Mouse (Mus musculus): Measurements from ENCODE around the gene Rbm4b. TPM values are rescaled to one million over a fixed set of nuclear protein-coding genes. Genes with fewer than 3 reads are reported as not detected.
"Not testable (repeated sequence)": the region's sequence is repeated elsewhere in the genome, so short reads cannot be mapped to it uniquely, and the experiment has no call there.

The Rbm4b gene
- polyA plus RNA-seq, 1 experiment from 2014 or later = 164 TPM

DNA sequence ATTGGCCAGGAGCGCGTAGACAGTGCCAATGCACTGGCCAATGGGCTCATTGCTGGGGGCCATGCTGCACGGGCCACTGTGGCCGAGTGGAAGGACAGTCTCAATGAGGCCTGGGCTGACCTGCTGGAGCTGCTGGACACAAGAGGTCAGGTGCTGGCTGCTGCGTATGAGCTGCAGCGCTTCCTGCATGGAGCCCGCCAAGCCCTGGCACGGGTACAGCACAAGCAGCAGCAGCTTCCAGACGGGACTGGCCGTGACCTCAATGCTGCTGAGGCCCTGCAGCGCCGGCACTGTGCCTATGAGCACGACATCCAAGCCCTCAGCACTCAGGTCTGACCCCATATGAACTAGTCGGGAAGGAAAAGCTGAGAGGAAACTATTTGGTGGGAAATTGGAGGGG lies 9.7 kb upstream of the Rbm4b start:
- Histone ChIP-seq H3K27me3 (no peaks in the 10 kb centered on the region), H3K9ac (no peak overlapping the region), H3K9me3 (no peaks in the 10 kb centered on the region), H3K36me3 (peaks cover 94% of the 10 kb centered on the region), H3K27ac (replicated peaks) (no peak overlapping the region), H3K4me3 (no peak overlapping the region), H3K4me2 (no peak overlapping the region), H3K4me1 (replicated peaks) (no peaks in the 10 kb centered on the region)
- no peak for ATAC-seq (ENCODE audit: low read depth)
- 86% methylated on average over 14 of the region's 14 CpGs for WGBS

DNA sequence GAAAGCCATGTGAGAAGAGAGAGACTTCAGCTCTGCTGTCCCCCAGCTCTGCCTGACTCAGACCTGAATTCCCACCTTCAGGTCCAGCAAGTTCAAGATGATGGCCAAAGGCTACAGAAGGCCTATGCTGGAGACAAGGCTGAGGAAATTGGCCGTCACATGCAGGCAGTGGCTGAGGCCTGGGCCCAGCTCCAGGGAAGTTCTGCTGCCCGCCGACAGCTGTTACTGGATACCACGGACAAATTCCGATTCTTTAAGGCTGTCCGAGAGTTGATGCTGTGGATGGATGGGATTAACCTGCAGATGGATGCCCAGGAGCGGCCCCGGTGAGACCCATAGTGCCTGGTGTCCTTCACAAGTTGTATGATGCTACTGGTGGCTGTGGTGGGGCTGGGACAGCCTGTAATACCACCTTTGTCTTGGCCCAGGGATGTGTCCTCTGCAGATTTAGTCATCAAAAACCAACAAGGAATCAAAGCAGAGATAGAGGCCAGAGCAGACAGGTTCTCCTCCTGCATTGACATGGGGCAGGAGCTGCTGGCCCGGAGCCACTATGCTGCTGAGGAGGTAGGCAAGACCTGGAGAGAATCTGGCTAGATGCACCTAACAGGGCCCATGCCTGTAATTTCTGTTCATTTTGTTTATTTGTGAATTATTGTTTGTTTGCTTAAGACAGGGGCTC lies 8.5 kb upstream of the Rbm4b start:
- H3K4me1 ChIP-seq (replicated peaks) = no peaks in the 10 kb centered on the region
- no peak overlapping the region for H3K4me3 ChIP-seq
- WGBS = 90% methylated on average over 9 of the region's 9 CpGs
- ATAC-seq (ENCODE audit: low read depth) = no peak
- H3K27ac ChIP-seq (replicated peaks) = no peak overlapping the region
- H3K27me3 ChIP-seq = no peaks in the 10 kb centered on the region
- peaks cover 94% of the 10 kb centered on the region for H3K36me3 ChIP-seq
- no peak overlapping the region for H3K4me2 ChIP-seq
- no peaks in the 10 kb centered on the region for H3K9me3 ChIP-seq
- H3K9ac ChIP-seq = no peak overlapping the region

DNA sequence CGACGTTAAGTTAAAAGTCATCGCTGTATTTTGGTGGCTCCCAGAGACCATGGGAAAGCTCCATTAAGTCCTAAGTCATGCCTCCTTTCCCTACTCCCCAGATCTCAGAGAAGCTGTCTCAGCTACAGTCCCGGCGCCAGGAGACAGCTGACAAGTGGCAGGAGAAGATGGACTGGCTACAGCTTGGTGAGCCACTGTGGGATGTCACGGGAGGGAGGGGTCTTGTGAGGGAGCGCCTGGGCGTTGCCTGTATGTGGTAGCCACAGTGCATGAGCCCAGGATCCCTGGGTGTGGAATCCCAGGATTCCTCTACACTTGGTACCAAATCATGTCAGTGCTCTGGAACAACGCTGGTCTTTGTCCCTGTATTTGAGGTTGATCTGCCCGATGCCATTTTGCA lies 7.8 kb upstream of the Rbm4b start:
- no peak overlapping the region for H3K27ac ChIP-seq (replicated peaks)
- no peak overlapping the region; the same call in 1 of the 2 replicates for H3K9ac ChIP-seq
- H3K9me3 ChIP-seq = no peaks in the 10 kb centered on the region
- H3K36me3 ChIP-seq = peaks cover 93% of the 10 kb centered on the region
- H3K4me1 ChIP-seq (replicated peaks) = no peaks in the 10 kb centered on the region
- 82% methylated on average over 10 of the region's 10 CpGs for WGBS
- no peak overlapping the region for H3K4me2 ChIP-seq
- H3K4me3 ChIP-seq = no peak overlapping the region
- H3K27me3 ChIP-seq = no peaks in the 10 kb centered on the region
- no peak for ATAC-seq (ENCODE audit: low read depth)

DNA sequence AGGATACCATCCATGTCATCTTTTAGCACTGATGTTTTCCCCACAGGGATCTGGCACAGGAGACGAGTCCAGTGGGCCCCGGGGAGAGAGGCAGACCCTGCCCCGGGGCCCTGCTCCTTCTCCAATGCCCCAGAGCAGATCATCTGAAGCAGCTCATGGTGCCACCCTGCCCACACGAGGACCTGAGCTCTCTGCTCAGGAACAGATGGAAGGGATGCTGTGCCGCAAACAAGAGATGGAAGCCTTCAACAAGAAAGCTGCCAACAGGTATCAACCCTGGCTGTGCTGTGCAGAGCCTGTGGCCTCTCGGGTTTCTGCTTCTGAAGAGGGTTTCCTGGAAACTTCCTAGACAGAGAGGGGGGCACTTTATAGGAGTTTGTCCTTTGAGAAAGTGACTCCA lies 6.3 kb upstream of the Rbm4b start:
- 84% methylated on average over 6 of the region's 6 CpGs for WGBS
- no peaks in the 10 kb centered on the region; the same call in 1 of the 2 replicates for H3K4me1 ChIP-seq (replicated peaks)
- H3K9ac ChIP-seq = no peak overlapping the region
- peaks cover 81% of the 10 kb centered on the region for H3K36me3 ChIP-seq
- ATAC-seq (ENCODE audit: low read depth) = no peak
- no peaks in the 10 kb centered on the region for H3K9me3 ChIP-seq
- H3K4me2 ChIP-seq = no peak overlapping the region
- H3K27ac ChIP-seq (replicated peaks) = no peak overlapping the region
- H3K27me3 ChIP-seq = no peaks in the 10 kb centered on the region
- H3K4me3 ChIP-seq = no peak overlapping the region

DNA sequence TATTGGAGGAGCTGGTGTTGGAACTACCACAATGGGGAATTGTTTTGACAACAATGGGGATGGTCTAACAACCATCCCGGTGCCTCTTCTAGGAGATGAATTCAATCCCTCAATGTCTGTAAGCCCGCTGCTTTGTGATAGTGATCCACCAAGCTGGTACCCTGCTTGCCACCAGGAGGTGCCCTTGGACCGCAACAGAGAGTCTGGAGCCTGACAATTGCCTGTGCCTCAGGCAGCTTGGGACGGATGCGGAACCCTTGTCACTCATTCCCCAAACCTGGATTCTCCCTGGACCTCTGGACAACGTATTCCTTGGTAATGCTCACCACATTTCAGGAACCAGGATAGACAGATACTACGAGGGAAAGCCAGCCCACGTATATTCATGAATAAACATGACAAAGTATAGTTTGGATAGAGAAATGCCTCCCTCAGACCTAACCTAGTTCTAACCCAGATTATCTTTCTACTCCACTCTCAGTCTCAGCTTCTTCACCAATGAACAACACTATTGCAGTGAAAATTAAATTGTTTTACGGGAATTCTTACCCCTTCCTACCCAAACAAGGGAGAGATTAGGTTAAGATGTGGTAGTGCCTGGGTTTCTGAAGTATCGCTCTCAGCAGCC lies 618 bp upstream of the Rbm4b start:
- Histone ChIP-seq H3K9ac (peak overlapping the region; percentile 87), H3K27ac (replicated peaks) (peak overlapping the region; percentile 98), H3K36me3 (peaks cover 33% of the 10 kb centered on the region), H3K9me3 (no peaks in the 10 kb centered on the region), H3K4me2 (peak overlapping the region; percentile 98), H3K27me3 (no peaks in the 10 kb centered on the region), H3K4me3 (peak overlapping the region; percentile 56), H3K4me1 (replicated peaks) (peaks cover 32% of the 10 kb centered on the region)
- WGBS = under 1% methylated on average over 10 of the region's 10 CpGs
- ATAC-seq (ENCODE audit: low read depth) = peak; percentile 86

DNA sequence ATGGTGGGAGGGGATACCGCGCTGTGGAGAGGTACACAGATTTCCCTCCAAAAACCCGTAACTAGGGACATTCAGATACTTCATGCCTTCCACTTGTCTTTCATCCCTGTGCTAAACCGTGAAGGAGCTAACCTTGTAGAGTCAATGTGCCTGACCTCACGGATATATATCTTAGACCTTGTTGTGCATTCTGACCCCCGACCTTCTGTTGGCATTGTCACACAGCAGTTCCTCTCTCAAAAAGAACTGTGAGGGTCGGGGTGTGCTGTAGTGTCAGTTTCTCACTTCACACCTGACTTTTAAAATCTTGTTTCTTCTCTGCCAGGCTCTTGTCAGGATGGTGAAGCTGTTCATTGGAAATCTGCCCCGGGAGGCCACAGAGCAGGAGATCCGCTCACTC lies 624 bp downstream of the Rbm4b start:
- H3K4me2 ChIP-seq = peak overlapping the region; percentile 98
- H3K9ac ChIP-seq = peak overlapping the region; percentile 87
- peak overlapping the region; percentile 98 for H3K27ac ChIP-seq (replicated peaks)
- H3K4me1 ChIP-seq (replicated peaks) = peaks cover 44% of the 10 kb centered on the region
- H3K9me3 ChIP-seq = no peaks in the 10 kb centered on the region
- H3K4me3 ChIP-seq = peak overlapping the region; percentile 56
- no peak for ATAC-seq (ENCODE audit: low read depth)
- H3K36me3 ChIP-seq = peaks cover 33% of the 10 kb centered on the region
- WGBS = 3% methylated on average over 9 of the region's 9 CpGs
- H3K27me3 ChIP-seq = no peaks in the 10 kb centered on the region

DNA sequence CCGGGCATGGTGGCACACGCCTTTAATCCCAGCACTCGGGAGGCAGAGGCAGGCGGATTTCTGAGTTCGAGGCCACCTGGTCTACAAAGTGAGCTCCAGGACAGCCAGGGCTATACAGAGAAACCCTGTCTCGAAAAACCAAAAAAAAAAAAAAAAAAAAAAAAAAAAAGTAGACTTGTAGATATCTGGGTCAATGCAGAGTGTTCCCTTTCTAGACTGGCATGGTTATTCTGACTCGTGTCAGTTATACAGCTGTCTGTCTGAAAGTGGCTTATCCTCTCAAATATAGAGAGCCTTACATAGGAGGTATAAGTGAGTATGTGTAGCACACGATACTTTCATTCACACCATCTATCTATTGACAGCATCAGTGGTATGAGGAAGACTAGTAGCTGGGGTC lies 4.2 kb downstream of the Rbm4b start:
- H3K4me1 ChIP-seq (replicated peaks) = peaks cover 76% of the 10 kb centered on the region

DNA sequence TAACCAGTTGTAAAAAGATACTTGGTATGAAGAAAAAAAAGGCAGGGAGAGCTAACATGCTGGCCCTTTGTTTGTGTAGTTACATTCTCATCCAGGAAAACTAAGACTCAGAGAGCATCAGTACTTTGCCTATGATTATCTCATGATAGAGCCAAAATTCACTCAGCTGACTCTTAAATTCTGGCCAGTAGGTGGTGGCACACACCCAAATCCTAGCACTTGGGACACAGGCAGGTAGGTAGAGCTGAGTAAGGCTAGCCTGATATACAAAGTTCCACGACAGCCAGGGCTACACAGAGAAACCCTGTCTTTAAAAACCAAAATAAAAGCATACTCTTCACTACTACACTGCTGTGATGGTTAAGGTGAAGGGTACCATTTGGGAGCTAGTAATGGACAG lies 6.6 kb downstream of the Rbm4b start:
- no peak overlapping the region for H3K27ac ChIP-seq (replicated peaks)
- H3K4me1 ChIP-seq (replicated peaks) = peaks cover 71% of the 10 kb centered on the region
- H3K9me3 ChIP-seq = no peaks in the 10 kb centered on the region
- no peaks in the 10 kb centered on the region for H3K27me3 ChIP-seq
- H3K9ac ChIP-seq = no peak overlapping the region
- no peak overlapping the region for H3K4me3 ChIP-seq
- WGBS = 65% methylated on average over 1 of the region's 1 CpGs
- ATAC-seq (ENCODE audit: low read depth) = no peak
- H3K36me3 ChIP-seq = peaks cover 78% of the 10 kb centered on the region
- peak overlapping the region; percentile 5; the same call in 1 of the 2 replicates for H3K4me2 ChIP-seq

More for the DNA sequence above, 4.2 kb downstream of the Rbm4b start:
- H3K9ac ChIP-seq = 0 out of 2 replicates have a peak overlapping the region, but pooled peaks have one; percentile 6
- H3K9me3 ChIP-seq; H3K27me3 ChIP-seq; H3K27ac ChIP-seq (replicated peaks); ATAC-seq (ENCODE audit: low read depth): not testable (repeated sequence)
- peaks cover 56% of the 10 kb centered on the region for H3K36me3 ChIP-seq
- WGBS = 95% methylated on average over 8 of the region's 8 CpGs
- H3K4me3 ChIP-seq = peak overlapping the region; percentile 0; the same call in 1 of the 2 replicates
- H3K4me2 ChIP-seq = peak overlapping the region; percentile 98

DNA sequence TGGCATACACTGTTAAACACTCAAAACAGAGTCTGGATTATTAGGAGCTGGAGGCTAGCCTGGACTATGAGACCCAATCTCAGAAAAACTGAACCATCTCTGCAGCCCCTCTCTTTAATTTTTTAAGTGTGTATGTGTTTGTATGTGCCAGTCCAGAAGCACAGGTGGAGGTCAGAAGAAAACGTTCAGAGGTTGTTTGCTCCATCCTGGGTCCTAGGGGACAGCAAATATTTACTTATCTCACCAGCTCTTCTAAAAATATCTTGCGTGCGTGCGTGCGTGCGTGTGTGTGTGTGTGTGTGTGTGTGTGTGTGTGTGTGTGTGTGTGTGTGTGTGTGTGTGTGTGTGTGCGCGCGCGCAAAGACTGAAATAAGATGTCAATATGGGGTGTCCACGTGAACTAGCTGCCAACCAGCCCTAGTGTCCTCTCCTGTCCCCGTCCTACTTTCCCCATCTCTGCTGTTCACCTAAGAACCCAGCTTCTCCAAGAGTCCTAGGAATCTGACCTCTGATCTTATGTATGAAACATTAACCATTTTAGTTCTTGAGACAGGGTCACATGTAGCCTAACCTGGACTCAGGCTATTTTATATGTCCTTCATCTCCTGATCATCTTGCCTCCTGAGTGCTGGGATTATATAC lies 11.3 kb downstream of the Rbm4b start:
- Histone ChIP-seq H3K9ac (no peak overlapping the region), H3K9me3 (no peaks in the 10 kb centered on the region), H3K27me3 (no peaks in the 10 kb centered on the region), H3K4me1 (replicated peaks) (peaks cover 25% of the 10 kb centered on the region), H3K4me3 (no peak overlapping the region), H3K4me2 (no peak overlapping the region), H3K27ac (replicated peaks) (no peak overlapping the region), H3K36me3 (peaks cover 89% of the 10 kb centered on the region)
- ATAC-seq (ENCODE audit: low read depth) = no peak
- 95% methylated on average over 12 of the region's 12 CpGs for WGBS

DNA sequence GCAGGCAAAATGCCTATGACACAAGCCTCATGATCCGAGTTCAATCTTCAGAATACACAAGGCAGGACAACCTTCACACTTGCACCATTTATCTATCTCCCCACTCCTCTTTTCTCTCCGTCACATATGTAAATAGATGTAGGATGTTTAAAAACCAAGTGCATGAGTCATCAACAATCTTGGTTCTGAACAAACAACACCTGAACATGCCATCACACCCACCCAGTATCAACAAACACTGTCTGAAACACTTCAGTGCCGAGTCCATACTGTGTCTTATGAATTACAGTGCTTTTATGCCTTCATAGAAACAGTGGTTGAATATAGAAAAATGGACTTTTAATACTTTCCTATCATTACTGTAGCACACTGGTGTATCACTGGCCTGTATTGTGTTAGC lies 16.5 kb downstream of the Rbm4b start:
- Histone ChIP-seq H3K9ac (no peak overlapping the region), H3K27me3 (no peaks in the 10 kb centered on the region), H3K36me3 (peaks cover 81% of the 10 kb centered on the region), H3K27ac (replicated peaks) (no peak overlapping the region), H3K4me1 (replicated peaks) (no peaks in the 10 kb centered on the region), H3K9me3 (no peaks in the 10 kb centered on the region), H3K4me3 (no peak overlapping the region), H3K4me2 (no peak overlapping the region)
- 88% methylated on average over 3 of the region's 3 CpGs for WGBS
- ATAC-seq (ENCODE audit: low read depth) = no peak

DNA sequence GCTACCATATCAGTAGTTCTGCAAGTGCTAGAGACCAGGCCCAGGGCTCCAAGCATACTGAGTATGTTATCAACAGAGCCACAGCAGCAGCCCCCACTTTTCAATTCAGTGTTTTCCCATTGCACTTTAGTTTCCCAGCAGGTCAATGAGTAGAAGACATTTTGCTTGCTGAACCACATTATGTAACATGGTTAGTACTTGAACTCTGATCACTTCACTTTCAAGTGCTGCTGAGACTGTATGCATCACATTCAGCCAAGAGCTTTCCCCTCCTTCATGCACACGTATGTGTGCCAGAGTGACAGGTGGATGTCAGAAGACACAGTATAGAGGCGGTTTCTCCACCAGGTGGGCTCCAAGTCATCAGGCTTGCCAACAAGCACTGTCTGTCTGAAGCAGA lies 26.6 kb downstream of the Rbm4b start:
- H3K27me3 ChIP-seq = no peaks in the 10 kb centered on the region
- H3K4me2 ChIP-seq = no peak overlapping the region
- ATAC-seq (ENCODE audit: low read depth) = no peak
- peaks cover 27% of the 10 kb centered on the region for H3K4me1 ChIP-seq (replicated peaks)
- H3K36me3 ChIP-seq = peaks cover 75% of the 10 kb centered on the region
- H3K9ac ChIP-seq = no peak overlapping the region
- WGBS = 97% methylated on average over 2 of the region's 2 CpGs
- no peak overlapping the region for H3K27ac ChIP-seq (replicated peaks)
- no peaks in the 10 kb centered on the region for H3K9me3 ChIP-seq
- no peak overlapping the region for H3K4me3 ChIP-seq

DNA sequence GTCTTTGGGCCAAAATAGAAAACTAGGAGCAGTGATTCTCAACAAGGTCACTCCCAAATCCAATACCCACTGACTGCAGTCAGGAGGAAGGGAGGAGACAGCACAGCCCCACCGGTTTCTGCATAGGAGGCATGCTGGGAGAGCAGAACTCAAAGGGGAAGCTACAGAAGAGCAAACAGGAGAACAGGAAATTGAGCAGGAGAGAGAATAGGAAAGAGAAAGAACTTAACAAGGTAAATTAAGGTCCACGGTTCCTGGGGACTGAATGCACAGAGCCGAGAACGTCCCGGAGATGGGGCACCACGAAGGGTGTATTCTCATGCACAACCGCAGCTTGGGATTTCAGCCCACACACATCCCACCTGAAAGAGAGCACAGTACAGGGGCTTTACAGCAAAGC lies 28.9 kb downstream of the Rbm4b start:
- Histone ChIP-seq H3K9me3 (no peaks in the 10 kb centered on the region), H3K4me1 (replicated peaks) (peaks cover 50% of the 10 kb centered on the region), H3K4me3 (no peak overlapping the region), H3K9ac (no peak overlapping the region), H3K27ac (replicated peaks) (no peak overlapping the region), H3K27me3 (no peaks in the 10 kb centered on the region), H3K36me3 (peaks cover 74% of the 10 kb centered on the region), H3K4me2 (no peak overlapping the region)
- 81% methylated on average over 7 of the region's 7 CpGs for WGBS
- no peak for ATAC-seq (ENCODE audit: low read depth)
